Mouse (Mus musculus) ES-Bruce4 (cell line): ENCODE measurements around the gene Cfap43. TPM values are rescaled to one million over a fixed set of nuclear protein-coding genes. Genes with fewer than 3 reads are reported as not detected.
A peak's percentile ranks its signal among the peaks of the same experiment; 100 is the strongest.

Source experiments
- H3K27ac ChIP-seq: 2 replicates; pipeline ENCODE4 v1.5.1; 2012; ENCODE audit warnings: low read length, inconsistent platforms; ENCODE audit not compliant: insufficient read depth
- H3K27me3 ChIP-seq: 2 replicates; pipeline ENCODE4 v1.6.1; 2012; ENCODE audit warnings: mild to moderate bottlenecking, low read length, inconsistent platforms; ENCODE audit not compliant: control insufficient read depth, poor library complexity, insufficient read depth, severe bottlenecking
- H3K36me3 ChIP-seq: 2 replicates; pipeline ENCODE4 v1.6.1; 2012; ENCODE audit warnings: inconsistent platforms, mild to moderate bottlenecking, low read length, moderate library complexity; ENCODE audit not compliant: control insufficient read depth, poor library complexity, insufficient read depth, severe bottlenecking
- H3K4me1 ChIP-seq: one replicate; pipeline ENCODE4 v1.8.1; 2011; ENCODE audit warnings: low read length; ENCODE audit not compliant: control insufficient read depth, insufficient read depth
- H3K4me3 ChIP-seq: 2 replicates; pipeline ENCODE4 v1.5.1; 2011; ENCODE audit warnings: low read depth, mild to moderate bottlenecking, low read length
- H3K9ac ChIP-seq: 2 replicates; pipeline ENCODE4 v1.6.1; 2012; ENCODE audit warnings: low read depth, mild to moderate bottlenecking, inconsistent platforms; ENCODE audit not compliant: poor library complexity, severe bottlenecking
- H3K9me3 ChIP-seq: replicated peaks from 2 replicates; pipeline ENCODE4 v1.6.1; 2012; ENCODE audit warnings: mild to moderate bottlenecking, low read length, inconsistent platforms; ENCODE audit not compliant: control insufficient read depth, poor library complexity, insufficient read depth, severe bottlenecking
- CTCF ChIP-seq: IDR thresholded peaks from one replicate; pipeline ENCODE4 v1.8.1; 2011; ENCODE audit warnings: low read depth, low read length
- EP300 ChIP-seq: IDR thresholded peaks from 2 replicates; pipeline ENCODE4 v1.6.1; 2011; ENCODE audit warnings: low read depth, low read length; ENCODE audit not compliant: insufficient read depth
- POLR2A ChIP-seq: IDR thresholded peaks from one replicate; pipeline ENCODE4 v1.8.1; 2011; ENCODE audit warnings: low read length; ENCODE audit not compliant: insufficient read depth
- polyA plus RNA-seq: library from polyadenylated mRNA; stranded (reverse); fragments of >200 nt; gene quantifications from 2 replicates; pipeline ENCODE4 v1.2.4, GENCODE M21; 2011; ENCODE audit warnings: low read depth; ENCODE audit not compliant: missing spikeins, insufficient read depth, insufficient read length

The Cfap43 gene
- polyA plus RNA-seq, 1 experiment = 10.4 TPM

DNA sequence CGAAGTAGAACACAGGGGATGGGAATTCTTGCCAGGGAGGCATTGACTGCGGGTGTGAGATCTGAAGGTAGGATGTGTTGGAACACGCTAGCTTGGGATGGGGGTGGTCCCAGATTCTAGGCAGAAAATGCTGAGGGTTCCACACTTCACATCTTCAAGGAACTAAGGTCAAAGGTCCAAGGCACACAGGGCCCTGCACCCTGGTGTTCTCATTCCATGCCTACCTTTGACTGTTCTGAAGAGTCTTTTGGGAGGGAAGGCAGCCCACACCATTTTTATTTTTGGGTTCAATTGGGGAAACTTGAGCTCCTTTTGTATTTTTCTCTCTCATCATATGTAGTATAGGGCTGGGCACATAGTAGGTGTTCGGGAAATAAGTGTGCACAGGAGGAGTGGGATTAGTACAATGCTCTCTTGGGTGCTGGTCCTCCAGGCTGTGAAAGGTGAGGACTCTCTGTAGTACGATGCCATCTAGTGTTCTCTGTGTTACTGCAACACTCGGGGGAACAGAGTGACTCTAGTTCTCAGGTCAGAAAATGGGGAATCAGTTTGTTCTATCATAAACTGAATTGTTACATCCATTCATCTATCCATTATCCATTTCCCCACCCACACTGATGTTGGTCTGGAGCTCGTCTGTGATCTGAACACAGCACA lies 13.0 kb upstream of the Cfap43 start:
- H3K27ac ChIP-seq = no peak overlapping the region
- TF ChIP-seq EP300 = no peak
- TF ChIP-seq POLR2A = no peak
- TF ChIP-seq CTCF = peak; percentile 41
- H3K36me3 ChIP-seq = no peaks in the 10 kb centered on the region
- no peaks in the 10 kb centered on the region for H3K4me1 ChIP-seq
- H3K27me3 ChIP-seq = no peaks in the 10 kb centered on the region
- no peak overlapping the region for H3K9ac ChIP-seq
- H3K4me3 ChIP-seq = no peak overlapping the region
- H3K9me3 ChIP-seq = no peaks in the 10 kb centered on the region

DNA sequence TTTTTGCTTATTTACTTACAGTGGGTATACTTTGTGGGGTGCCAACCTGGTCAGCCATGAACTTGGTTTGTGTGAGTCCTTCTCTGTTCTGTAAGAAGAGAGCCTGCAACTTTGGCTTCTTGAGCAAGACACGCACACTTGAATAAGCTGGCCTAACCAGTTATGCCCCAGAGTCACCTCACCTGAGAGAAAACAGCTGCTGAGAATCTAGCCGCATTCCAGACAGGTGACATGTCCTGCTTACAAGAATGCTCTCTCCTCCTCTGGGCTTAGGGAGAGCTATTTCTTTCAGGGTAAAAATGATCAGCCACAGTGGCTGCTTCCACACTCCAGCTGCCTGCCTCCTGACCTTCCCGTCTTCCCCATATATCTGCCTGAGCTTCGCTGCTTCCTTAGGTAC lies 10.0 kb upstream of the Cfap43 start:
- no peaks in the 10 kb centered on the region for H3K27me3 ChIP-seq
- H3K4me1 ChIP-seq = no peaks in the 10 kb centered on the region

DNA sequence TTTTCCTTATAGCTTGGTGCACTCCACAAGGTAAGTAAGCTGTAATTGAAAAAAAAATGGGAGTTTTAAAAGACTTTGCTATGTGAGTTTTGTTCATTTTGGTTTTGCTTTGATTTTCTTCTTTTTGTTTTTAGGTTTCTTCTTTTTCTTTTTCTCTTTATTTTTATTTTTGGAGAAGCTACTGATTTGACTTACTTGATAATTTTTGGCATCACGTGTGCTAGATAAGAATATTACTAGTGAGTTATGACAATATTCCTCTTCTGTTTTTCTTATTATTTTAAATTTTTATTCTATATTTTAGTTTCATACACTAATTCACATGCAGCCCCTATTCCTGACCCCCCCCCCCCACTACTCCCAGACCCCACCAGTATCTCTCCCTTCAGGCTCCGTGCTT lies 7.9 kb upstream of the Cfap43 start:
- no peaks in the 10 kb centered on the region for H3K27me3 ChIP-seq
- no peak overlapping the region for H3K4me3 ChIP-seq
- H3K27ac ChIP-seq = no peak overlapping the region
- H3K9ac ChIP-seq = no peak overlapping the region
- no peaks in the 10 kb centered on the region for H3K4me1 ChIP-seq
- no peaks in the 10 kb centered on the region for H3K9me3 ChIP-seq
- H3K36me3 ChIP-seq = no peaks in the 10 kb centered on the region
- no peak for TF ChIP-seq EP300
- TF ChIP-seq POLR2A = no peak
- TF ChIP-seq CTCF = no peak

More for the DNA sequence above, 10.0 kb upstream of the Cfap43 start:
- H3K9ac ChIP-seq = no peak overlapping the region
- no peak overlapping the region for H3K27ac ChIP-seq
- TF ChIP-seq EP300 = no peak
- no peak for TF ChIP-seq POLR2A
- no peak for TF ChIP-seq CTCF
- no peak overlapping the region for H3K4me3 ChIP-seq
- no peaks in the 10 kb centered on the region for H3K36me3 ChIP-seq
- H3K9me3 ChIP-seq = no peaks in the 10 kb centered on the region

DNA sequence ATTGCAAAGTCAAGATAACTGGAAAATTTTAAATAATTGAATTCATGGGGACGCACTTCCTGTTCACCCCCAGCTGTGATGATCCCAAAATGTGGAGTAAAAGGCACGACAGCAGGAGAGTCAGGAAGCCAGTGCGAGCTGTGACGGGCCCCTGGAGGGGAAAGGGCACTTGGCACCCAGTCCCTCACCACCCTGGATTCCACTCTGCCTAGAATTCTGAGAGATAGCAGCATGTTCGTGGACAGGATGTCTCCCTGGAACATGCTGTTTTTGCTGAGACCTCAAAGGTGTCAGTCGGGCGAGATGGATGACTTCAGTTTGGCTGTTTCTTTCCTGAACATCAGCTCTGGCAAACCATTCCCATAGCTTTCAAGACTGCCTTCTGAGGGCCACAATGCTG lies 6.7 kb upstream of the Cfap43 start:
- Histone ChIP-seq H3K4me3 (no peak overlapping the region), H3K27ac (no peak overlapping the region), H3K9ac (no peak overlapping the region), H3K27me3 (no peaks in the 10 kb centered on the region), H3K9me3 (no peaks in the 10 kb centered on the region), H3K4me1 (no peaks in the 10 kb centered on the region), H3K36me3 (no peaks in the 10 kb centered on the region)
- TF ChIP-seq CTCF (no peak), EP300 (no peak), POLR2A (no peak)

DNA sequence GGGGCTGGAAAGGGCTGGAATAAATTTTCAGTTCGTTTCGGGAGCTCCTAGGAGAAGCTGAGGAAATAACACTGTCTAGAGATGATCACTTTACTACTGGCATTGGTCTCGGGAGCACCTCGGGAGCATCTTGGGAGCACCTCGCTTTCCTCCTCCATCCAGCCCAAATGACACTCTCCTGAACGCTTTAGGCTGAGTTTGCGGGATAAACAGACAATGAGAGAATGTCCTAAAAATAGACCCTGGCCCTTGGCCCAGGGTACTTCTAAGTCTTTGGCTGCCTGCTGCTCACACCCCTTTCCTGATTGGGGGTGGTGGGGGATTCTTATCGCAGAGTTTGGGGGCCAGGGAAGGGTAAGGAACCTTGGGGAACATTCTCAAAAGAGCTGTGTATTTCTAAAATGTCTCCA lies 884 bp upstream of the Cfap43 start:
- Histone ChIP-seq H3K4me1 (no peaks in the 10 kb centered on the region), H3K9ac (peak overlapping the region; percentile 59; the same call in 1 of the 2 replicates), H3K27me3 (no peaks in the 10 kb centered on the region; the same call in 1 of the 2 replicates), H3K9me3 (no peaks in the 10 kb centered on the region), H3K27ac (no peak overlapping the region), H3K4me3 (no peak overlapping the region), H3K36me3 (no peaks in the 10 kb centered on the region)
- no peak for TF ChIP-seq POLR2A
- TF ChIP-seq CTCF = no peak
- no peak for TF ChIP-seq EP300

DNA sequence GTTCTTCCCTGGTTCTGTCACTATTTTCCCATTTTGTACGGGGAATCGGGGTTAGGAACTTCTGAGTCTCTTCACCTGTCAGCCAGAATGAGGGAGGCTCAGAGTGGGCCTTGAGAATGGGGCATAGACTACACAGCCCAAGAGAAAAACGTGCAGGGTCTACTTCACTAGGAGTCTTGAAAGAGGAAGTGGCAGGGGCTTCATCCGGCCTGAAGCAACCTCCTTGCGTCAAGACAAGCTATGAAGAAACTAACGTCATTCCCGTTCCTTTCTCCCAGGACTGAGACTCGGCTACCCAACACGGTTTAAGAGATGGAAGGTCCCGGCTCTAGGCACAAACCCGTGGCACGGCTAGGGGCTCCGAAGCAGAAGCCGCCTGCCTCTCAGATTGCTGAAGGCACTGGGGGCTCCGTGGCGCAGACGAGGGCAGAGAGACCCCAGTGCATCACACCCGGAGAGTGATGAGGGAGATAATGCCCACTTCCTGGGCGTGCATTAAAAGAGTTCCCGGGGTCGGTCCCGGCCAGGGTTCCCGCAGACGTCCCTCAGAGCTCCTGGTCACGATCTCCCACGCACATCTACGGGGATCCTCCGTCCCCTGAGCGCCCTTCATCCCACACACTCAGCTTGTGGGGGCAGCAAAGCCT lies 509 bp downstream of the Cfap43 start:
- Histone ChIP-seq H3K4me3 (peak overlapping the region; percentile 86), H3K9me3 (no peaks in the 10 kb centered on the region), H3K9ac (peak overlapping the region; percentile 59), H3K27ac (no peak overlapping the region), H3K27me3 (no peaks in the 10 kb centered on the region; the same call in 1 of the 2 replicates), H3K36me3 (no peaks in the 10 kb centered on the region), H3K4me1 (no peaks in the 10 kb centered on the region)
- no peak for TF ChIP-seq CTCF
- TF ChIP-seq EP300 = no peak
- no peak for TF ChIP-seq POLR2A
